Mouse (Mus musculus) urinary bladder, postnatal 10 days (tissue): ENCODE data around the gene Sipa1l1.

Experiments
- DNase-seq: peaks from one replicate; pipeline ENCODE4 v3.0.0; 2022; ENCODE audit warnings: low spot score

The Sipa1l1 gene

GRCm38 (mm10) chr12:82247371-82248258 is 78.5 kb downstream of the Sipa1l1 start:
- DNase-seq, result no peak

GRCm38 (mm10) chr12:82248501-82248900 is 79.4 kb downstream of the Sipa1l1 start:
- no peak for DNase-seq

- DNase-seq, result no peak
Measured at GRCm38 (mm10) chr12:82251328-82251727, 82.2 kb downstream of the Sipa1l1 start.

GRCm38 (mm10) chr12:82254076-82254475 is 85.0 kb downstream of the Sipa1l1 start:
- DNase-seq, result no peak

GRCm38 (mm10) chr12:82256012-82256411 is 86.9 kb downstream of the Sipa1l1 start:
- DNase-seq, result no peak

- DNase-seq, result no peak
Measured at GRCm38 (mm10) chr12:82256921-82257500, 87.9 kb downstream of the Sipa1l1 start.

- no peak for DNase-seq
Measured at GRCm38 (mm10) chr12:82257994-82258785, 89.1 kb downstream of the Sipa1l1 start.

- DNase-seq, result no peak
Measured at GRCm38 (mm10) chr12:82263443-82263842, 94.3 kb downstream of the Sipa1l1 start.

GRCm38 (mm10) chr12:82264083-82264851 is 95.1 kb downstream of the Sipa1l1 start:
- DNase-seq, result no peak

- no peak for DNase-seq
Measured at GRCm38 (mm10) chr12:82265335-82266274, 96.5 kb downstream of the Sipa1l1 start.

- no peak for DNase-seq
Measured at GRCm38 (mm10) chr12:82271447-82271846, 102.3 kb downstream of the Sipa1l1 start.

- no peak for DNase-seq
Measured at GRCm38 (mm10) chr12:82273503-82273902, 104.4 kb downstream of the Sipa1l1 start.

- DNase-seq, result no peak
Measured at GRCm38 (mm10) chr12:82274576-82274975, 105.5 kb downstream of the Sipa1l1 start.

- DNase-seq, result no peak
Measured at GRCm38 (mm10) chr12:82275767-82276166, 106.6 kb downstream of the Sipa1l1 start.

GRCm38 (mm10) chr12:82276591-82276990 is 107.5 kb downstream of the Sipa1l1 start:
- no peak for DNase-seq

GRCm38 (mm10) chr12:82284617-82285016 is 115.5 kb downstream of the Sipa1l1 start:
- DNase-seq, result no peak

- DNase-seq, result no peak
Measured at GRCm38 (mm10) chr12:82285018-82285417, 115.9 kb downstream of the Sipa1l1 start.

- DNase-seq, result no peak
Measured at GRCm38 (mm10) chr12:82286068-82286467, 116.9 kb downstream of the Sipa1l1 start.

GRCm38 (mm10) chr12:82286804-82287203 is 117.7 kb downstream of the Sipa1l1 start:
- no peak for DNase-seq

GRCm38 (mm10) chr12:82293545-82294247 is 124.6 kb downstream of the Sipa1l1 start:
- no peak for DNase-seq
